Mouse (Mus musculus) macrophage (primary cell): ENCODE measurements around the gene Gm1043. TPM values are rescaled to one million over a fixed set of nuclear protein-coding genes. Genes with fewer than 3 reads are reported as not detected.

ENCODE experiments used
- H3K27ac ChIP-seq: fragments of 350-480 bp; formaldehyde crosslinking; 2 replicates; pipeline ENCODE4 v1.9.0; 2021
- H3K36me3 ChIP-seq: fragments of 350-480 bp; formaldehyde crosslinking; 2 replicates; pipeline ENCODE4 v1.9.0; 2021; ENCODE audit errors: inconsistent target
- H3K4me3 ChIP-seq: fragments of 350-480 bp; formaldehyde crosslinking; 2 replicates; pipeline ENCODE4 v1.9.0; 2021; ENCODE audit errors: inconsistent target
- H3K79me2 ChIP-seq: fragments of 350-480 bp; formaldehyde crosslinking; 2 replicates; pipeline ENCODE4 v1.9.0; 2021; ENCODE audit errors: inconsistent target
- WGBS: methylation state at CpG from one replicate; pipeline ENCODE4 v1.1.7; 2026; ENCODE audit warnings: inconsistent platforms; ENCODE audit not compliant: missing documents; 5-methylcytosine and 5-hydroxymethylcytosine counted together
- polyA plus RNA-seq: library from polyadenylated mRNA; stranded (reverse); fragments of 250-400 nt; gene quantifications from 3 replicates; pipeline ENCODE4 v1.2.4, GENCODE M21; 2018; ENCODE audit warnings: inconsistent platforms

The Gm1043 gene
- polyA plus RNA-seq, 1 experiment from 2014 or later, result not detected

- Histone ChIP-seq H3K79me2 (no peaks in the 10 kb centered on the region), H3K4me3 (no peak overlapping the region), H3K27ac (no peak overlapping the region), H3K36me3 (no peaks in the 10 kb centered on the region)
- 21% methylated on average over 9 of the region's 9 CpGs for WGBS
Observed at GRCm38 (mm10) chr5:37244666-37245242, 159.6 kb downstream of the Gm1043 start.

- Histone ChIP-seq H3K79me2 (no peaks in the 10 kb centered on the region), H3K36me3 (no peaks in the 10 kb centered on the region), H3K4me3 (no peak overlapping the region), H3K27ac (no peak overlapping the region)
- 5% methylated on average over 35 of the region's 42 CpGs for WGBS
Observed at GRCm38 (mm10) chr5:37245651-37246050, 160.5 kb downstream of the Gm1043 start.

- Histone ChIP-seq H3K79me2 (no peaks in the 10 kb centered on the region), H3K36me3 (no peaks in the 10 kb centered on the region), H3K4me3 (no peak overlapping the region), H3K27ac (no peak overlapping the region)
- WGBS, result 8% methylated on average over 37 of the region's 37 CpGs
Observed at GRCm38 (mm10) chr5:37246138-37246910, 161.2 kb downstream of the Gm1043 start.

GRCm38 (mm10) chr5:37247456-37247855, 162.3 kb downstream of the Gm1043 start:
- Histone ChIP-seq H3K27ac (no peak overlapping the region), H3K4me3 (no peak overlapping the region), H3K79me2 (no peaks in the 10 kb centered on the region), H3K36me3 (no peaks in the 10 kb centered on the region)
- WGBS, result 39% methylated on average over 4 of the region's 4 CpGs

- no peaks in the 10 kb centered on the region for H3K36me3 ChIP-seq
- 91% methylated on average over 3 of the region's 3 CpGs for WGBS
- no peak overlapping the region for H3K4me3 ChIP-seq
- no peaks in the 10 kb centered on the region for H3K79me2 ChIP-seq
- H3K27ac ChIP-seq, result no peak overlapping the region
Observed at GRCm38 (mm10) chr5:37248870-37249269, 163.7 kb downstream of the Gm1043 start.

GRCm38 (mm10) chr5:37251596-37251995, 166.4 kb downstream of the Gm1043 start:
- H3K27ac ChIP-seq, result no peak overlapping the region

GRCm38 (mm10) chr5:37252101-37252804, 167.1 kb downstream of the Gm1043 start:
- WGBS, result 75% methylated on average over 9 of the region's 9 CpGs
- H3K4me3 ChIP-seq, result no peak overlapping the region
- H3K27ac ChIP-seq, result no peak overlapping the region
- H3K79me2 ChIP-seq, result no peaks in the 10 kb centered on the region
- H3K36me3 ChIP-seq, result no peaks in the 10 kb centered on the region

More at GRCm38 (mm10) chr5:37251596-37251995, 166.4 kb downstream of the Gm1043 start:
- Histone ChIP-seq H3K79me2 (no peaks in the 10 kb centered on the region), H3K4me3 (no peak overlapping the region), H3K36me3 (no peaks in the 10 kb centered on the region)
- 67% methylated on average over 3 of the region's 3 CpGs for WGBS

GRCm38 (mm10) chr5:37254523-37254922, 169.4 kb downstream of the Gm1043 start:
- Histone ChIP-seq H3K27ac (no peak overlapping the region), H3K4me3 (no peak overlapping the region), H3K79me2 (no peaks in the 10 kb centered on the region), H3K36me3 (no peaks in the 10 kb centered on the region)
- 91% methylated on average over 4 of the region's 4 CpGs for WGBS

GRCm38 (mm10) chr5:37256823-37257222, 171.7 kb downstream of the Gm1043 start:
- no peak overlapping the region for H3K4me3 ChIP-seq
- WGBS, result 58% methylated on average over 7 of the region's 7 CpGs
- H3K79me2 ChIP-seq, result no peaks in the 10 kb centered on the region
- no peak overlapping the region for H3K27ac ChIP-seq
- no peaks in the 10 kb centered on the region for H3K36me3 ChIP-seq

- no peaks in the 10 kb centered on the region for H3K79me2 ChIP-seq
- 77% methylated on average over 5 of the region's 5 CpGs for WGBS
- no peak overlapping the region for H3K4me3 ChIP-seq
- H3K36me3 ChIP-seq, result no peaks in the 10 kb centered on the region
- H3K27ac ChIP-seq, result no peak overlapping the region
Observed at GRCm38 (mm10) chr5:37257243-37257642, 172.1 kb downstream of the Gm1043 start.

GRCm38 (mm10) chr5:37261734-37262133, 176.6 kb downstream of the Gm1043 start:
- H3K4me3 ChIP-seq, result no peak overlapping the region
- no peaks in the 10 kb centered on the region for H3K79me2 ChIP-seq
- WGBS, result 93% methylated on average over 5 of the region's 5 CpGs
- H3K36me3 ChIP-seq, result no peaks in the 10 kb centered on the region
- no peak overlapping the region for H3K27ac ChIP-seq

GRCm38 (mm10) chr5:37263816-37264215, 178.6 kb downstream of the Gm1043 start:
- no peaks in the 10 kb centered on the region for H3K79me2 ChIP-seq
- no peaks in the 10 kb centered on the region for H3K36me3 ChIP-seq
- H3K27ac ChIP-seq, result no peak overlapping the region
- H3K4me3 ChIP-seq, result no peak overlapping the region
- 92% methylated on average over 6 of the region's 6 CpGs for WGBS
